Mouse (Mus musculus) heart, postnatal 0 days (tissue): ENCODE results near the gene Fig4. TPM values are rescaled to one million over a fixed set of nuclear protein-coding genes. Genes with fewer than 3 reads are reported as not detected.

Experiments used
- ATAC-seq: fragments of 200-750 bp; cut with Nextera tagmentation; 2 replicates; pipeline ENCODE4 v1.8.0; 2017; ENCODE audit warnings: low read depth, moderate number of reproducible peaks, moderate library complexity; ENCODE audit not compliant: insufficient read depth
- DNase-seq: peaks from one replicate; pipeline ENCODE4 v3.0.0-alpha.2; 2016; ENCODE audit warnings: low spot score
- H3K27ac ChIP-seq: fragments of 300-500 bp; sonication (generic); 2 replicates; pipeline ENCODE4 v1.5.1; 2014; ENCODE audit warnings: low read depth, mild to moderate bottlenecking
- H3K27me3 ChIP-seq: fragments of 300-500 bp; sonication (generic); 2 replicates; pipeline ENCODE4 v1.6.1; 2014; ENCODE audit warnings: low read length, mixed read lengths; ENCODE audit not compliant: control insufficient read depth, insufficient read depth
- H3K36me3 ChIP-seq: fragments of 300-500 bp; sonication (generic); replicated peaks from 2 replicates; pipeline ENCODE4 v1.6.1; 2014; ENCODE audit warnings: low read length, mixed read lengths; ENCODE audit not compliant: control insufficient read depth, insufficient read depth
- H3K4me1 ChIP-seq: fragments of 300-500 bp; sonication (generic); 2 replicates; pipeline ENCODE4 v1.6.1; 2014; ENCODE audit warnings: antibody characterized with exemption; ENCODE audit not compliant: control insufficient read depth, insufficient read depth
- H3K4me2 ChIP-seq: fragments of 300-500 bp; sonication (generic); 2 replicates; pipeline ENCODE4 v1.6.1; 2014; ENCODE audit warnings: low read depth, mild to moderate bottlenecking, low read length, moderate library complexity
- H3K4me3 ChIP-seq: fragments of 300-500 bp; sonication (generic); 2 replicates; pipeline ENCODE4 v1.5.1; 2014; ENCODE audit warnings: low read depth, low read length
- H3K9ac ChIP-seq: fragments of 300-500 bp; sonication (generic); replicated peaks from 2 replicates; pipeline ENCODE4 v1.6.1; 2014; ENCODE audit warnings: low read depth, low read length, mixed read lengths
- H3K9me3 ChIP-seq: fragments of 300-500 bp; sonication (generic); replicated peaks from 2 replicates; pipeline ENCODE4 v1.6.1; 2016; ENCODE audit warnings: low read length; ENCODE audit not compliant: control insufficient read depth
- CTCF ChIP-seq: IDR thresholded peaks from 2 replicates; pipeline ENCODE4 v1.5.1; 2016; ENCODE audit warnings: antibody characterized with exemption, control low read depth, low read depth
- EP300 ChIP-seq: IDR thresholded peaks from 2 replicates; pipeline ENCODE4 v1.6.1; 2016; ENCODE audit warnings: antibody characterized with exemption, low read depth
- WGBS: fragments of 180-500 bp; shearing (Covaris S2); extraction: QIAGEN DNeasy Blood & Tissue Kit; methylation state at CpG from one replicate; pipeline ENCODE4 v1.1.7; 2014; 5-methylcytosine and 5-hydroxymethylcytosine counted together
- polyA plus RNA-seq: library from polyadenylated mRNA; unstranded; fragments of >200 nt; fragmentation: Nextera tagmentation; extraction: Ambion mirVana; gene quantifications from 2 replicates; pipeline ENCODE4 v1.2.1, GENCODE M21; 2015
- total RNA-seq: library from RNA; depleted of rRNA; stranded (reverse); fragments of >200 nt; gene quantifications from 2 replicates; pipeline ENCODE4 v1.2.3, GENCODE M21; 2014; ENCODE audit warnings: low replicate concordance

Gene Fig4
- total and polyA plus RNA-seq, 2 experiments from 2014 or later, result 55.5 to 78.9 TPM

- 57% methylated on average over 5 of the region's 5 CpGs for WGBS
- Histone ChIP-seq H3K9ac (no peak overlapping the region), H3K9me3 (no peaks in the 10 kb centered on the region), H3K27ac (no peak overlapping the region), H3K27me3 (no peaks in the 10 kb centered on the region), H3K4me1 (no peaks in the 10 kb centered on the region; the same call in 1 of the 2 replicates), H3K4me2 (no peak overlapping the region), H3K36me3 (peaks cover 63% of the 10 kb centered on the region), H3K4me3 (no peak overlapping the region)
- no peak for DNase-seq
- TF ChIP-seq EP300 (no peak), CTCF (no peak)
- ATAC-seq, result no peak
Measured at GRCm38 (mm10) chr10:41247800-41248473, 55.1 kb downstream of the Fig4 start.

GRCm38 (mm10) chr10:41246111-41246510, 56.9 kb downstream of the Fig4 start:
- H3K27ac ChIP-seq, result no peak overlapping the region
- H3K9ac ChIP-seq, result no peak overlapping the region
- ATAC-seq, result no peak
- H3K36me3 ChIP-seq, result peaks cover 52% of the 10 kb centered on the region
- no peaks in the 10 kb centered on the region for H3K27me3 ChIP-seq
- no peak overlapping the region for H3K4me2 ChIP-seq
- H3K4me1 ChIP-seq, result no peaks in the 10 kb centered on the region; the same call in 1 of the 2 replicates
- WGBS, result 81% methylated on average over 5 of the region's 5 CpGs
- DNase-seq, result no peak
- no peak for TF ChIP-seq EP300
- TF ChIP-seq CTCF, result no peak
- no peaks in the 10 kb centered on the region for H3K9me3 ChIP-seq
- H3K4me3 ChIP-seq, result no peak overlapping the region

GRCm38 (mm10) chr10:41245477-41245876, 57.6 kb downstream of the Fig4 start:
- no peak for TF ChIP-seq EP300
- no peak for TF ChIP-seq CTCF
- DNase-seq, result no peak

GRCm38 (mm10) chr10:41245028-41245427, 58.0 kb downstream of the Fig4 start:
- Histone ChIP-seq H3K27ac (no peak overlapping the region), H3K4me3 (no peak overlapping the region), H3K9ac (no peak overlapping the region), H3K9me3 (no peaks in the 10 kb centered on the region), H3K27me3 (no peaks in the 10 kb centered on the region), H3K4me1 (peaks cover 4% of the 10 kb centered on the region), H3K36me3 (peaks cover 45% of the 10 kb centered on the region), H3K4me2 (no peak overlapping the region)
- DNase-seq (no peak), ATAC-seq (no peak)
- TF ChIP-seq CTCF, result no peak
- no peak for TF ChIP-seq EP300
- WGBS, result 79% methylated on average over 6 of the region's 6 CpGs

More at GRCm38 (mm10) chr10:41245477-41245876, 57.6 kb downstream of the Fig4 start:
- H3K27ac ChIP-seq, result no peak overlapping the region
- 71% methylated on average over 6 of the region's 6 CpGs for WGBS
- no peak for ATAC-seq
- peaks cover 3% of the 10 kb centered on the region for H3K4me1 ChIP-seq
- no peaks in the 10 kb centered on the region for H3K27me3 ChIP-seq
- no peak overlapping the region for H3K4me3 ChIP-seq
- H3K9ac ChIP-seq, result no peak overlapping the region
- H3K4me2 ChIP-seq, result no peak overlapping the region
- H3K9me3 ChIP-seq, result no peaks in the 10 kb centered on the region
- H3K36me3 ChIP-seq, result peaks cover 46% of the 10 kb centered on the region

- H3K9ac ChIP-seq, result no peak overlapping the region
- H3K9me3 ChIP-seq, result no peaks in the 10 kb centered on the region
- WGBS, result 93% methylated on average over 6 of the region's 6 CpGs
- H3K27ac ChIP-seq, result no peak overlapping the region
- no peak overlapping the region for H3K4me2 ChIP-seq
- no peaks in the 10 kb centered on the region for H3K27me3 ChIP-seq
- DNase-seq (no peak), ATAC-seq (no peak)
- no peak for TF ChIP-seq CTCF
- TF ChIP-seq EP300, result no peak
- H3K4me3 ChIP-seq, result no peak overlapping the region
- H3K4me1 ChIP-seq, result peaks cover 4% of the 10 kb centered on the region
- peaks cover 45% of the 10 kb centered on the region for H3K36me3 ChIP-seq
Measured at GRCm38 (mm10) chr10:41243930-41244329, 59.1 kb downstream of the Fig4 start.
